Mouse (Mus musculus): ENCODE data around the gene Gm21976.

Gene Gm21976

DNA sequence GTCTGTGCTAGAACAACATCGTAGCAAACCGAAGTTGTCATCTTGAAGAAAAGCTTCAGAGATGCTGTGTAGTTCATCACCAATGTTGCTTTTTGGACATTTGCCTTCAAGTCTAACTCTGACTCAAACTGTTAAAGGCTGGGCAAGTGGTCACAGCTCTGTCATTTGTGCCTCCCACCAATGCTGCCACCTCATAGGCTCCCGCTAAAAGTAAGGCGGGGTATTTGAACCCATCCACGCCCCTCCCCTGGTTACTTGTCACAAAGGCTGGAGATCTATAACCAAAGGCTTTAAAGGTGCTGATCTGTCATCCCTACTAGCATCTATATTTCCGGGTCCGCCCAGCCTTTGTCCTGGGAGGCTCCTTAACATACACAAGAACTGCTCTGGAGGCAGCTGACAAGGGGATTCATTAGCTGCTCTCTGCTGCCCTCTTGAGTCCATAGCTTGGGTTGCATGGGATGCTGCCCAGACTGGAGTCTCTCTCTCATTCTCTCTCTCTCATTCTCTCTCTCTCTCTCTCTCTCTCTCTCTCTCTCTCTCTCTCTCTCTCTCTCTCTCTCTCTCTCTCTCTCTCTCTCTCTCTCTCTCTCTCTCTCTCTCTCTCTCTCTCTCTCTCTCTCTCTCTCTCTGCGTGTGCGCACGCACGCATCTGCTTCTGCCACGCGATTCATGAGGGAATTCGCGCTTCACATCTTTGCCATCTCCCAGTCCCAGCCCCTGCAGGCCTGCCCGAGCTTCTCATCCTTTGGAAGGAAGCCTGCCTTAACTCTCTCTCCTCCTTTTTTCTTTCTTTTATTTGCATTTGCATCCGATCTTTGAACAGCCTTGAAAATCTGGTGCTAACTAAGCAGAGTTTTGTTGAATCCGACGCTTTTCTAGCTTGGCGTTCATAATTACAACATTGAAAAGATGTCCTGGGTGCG lies 19.4 kb downstream of the Gm21976 start:
- DNase-seq, result peak; percentile 60

DNA sequence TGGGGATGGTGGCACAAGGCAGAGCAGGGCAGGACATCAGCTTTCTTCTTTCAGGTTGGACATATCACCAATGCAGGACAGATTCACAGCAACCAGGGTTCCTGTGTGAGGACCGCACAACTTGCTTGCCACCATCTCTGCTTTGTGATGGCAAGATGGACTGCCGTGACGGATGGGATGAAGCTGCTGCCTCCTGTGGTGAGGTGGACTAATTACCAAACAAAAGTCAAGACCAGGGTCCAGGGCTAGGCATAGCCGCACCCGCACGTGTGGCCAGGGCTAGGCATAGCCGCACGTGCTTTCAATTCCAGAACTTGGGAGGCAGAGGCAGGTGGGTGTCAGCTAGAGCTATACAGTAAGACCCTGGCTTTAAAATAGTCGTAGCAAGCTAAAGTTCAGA lies 25.6 kb downstream of the Gm21976 start:
- DNase-seq, result no peak

DNA sequence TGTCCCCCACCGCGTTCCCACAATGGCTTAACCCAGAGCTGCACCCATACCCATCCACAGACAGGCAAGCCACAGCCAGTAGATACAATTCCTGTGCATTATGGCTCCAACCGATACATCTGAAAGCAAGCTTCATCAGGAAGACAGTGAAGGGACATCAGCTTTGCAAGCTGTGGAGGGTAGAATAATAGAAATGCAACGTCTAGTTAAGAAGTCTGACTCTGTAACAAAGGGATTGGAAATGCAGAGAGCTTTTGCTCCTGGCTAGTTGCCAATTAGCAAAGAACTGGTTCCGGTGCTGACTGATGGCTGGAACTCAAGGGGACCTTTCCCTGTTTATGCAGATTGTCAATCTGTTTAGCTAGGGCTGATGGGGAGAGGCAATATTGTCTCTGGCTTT lies 26.7 kb downstream of the Gm21976 start:
- no peak for DNase-seq

DNA sequence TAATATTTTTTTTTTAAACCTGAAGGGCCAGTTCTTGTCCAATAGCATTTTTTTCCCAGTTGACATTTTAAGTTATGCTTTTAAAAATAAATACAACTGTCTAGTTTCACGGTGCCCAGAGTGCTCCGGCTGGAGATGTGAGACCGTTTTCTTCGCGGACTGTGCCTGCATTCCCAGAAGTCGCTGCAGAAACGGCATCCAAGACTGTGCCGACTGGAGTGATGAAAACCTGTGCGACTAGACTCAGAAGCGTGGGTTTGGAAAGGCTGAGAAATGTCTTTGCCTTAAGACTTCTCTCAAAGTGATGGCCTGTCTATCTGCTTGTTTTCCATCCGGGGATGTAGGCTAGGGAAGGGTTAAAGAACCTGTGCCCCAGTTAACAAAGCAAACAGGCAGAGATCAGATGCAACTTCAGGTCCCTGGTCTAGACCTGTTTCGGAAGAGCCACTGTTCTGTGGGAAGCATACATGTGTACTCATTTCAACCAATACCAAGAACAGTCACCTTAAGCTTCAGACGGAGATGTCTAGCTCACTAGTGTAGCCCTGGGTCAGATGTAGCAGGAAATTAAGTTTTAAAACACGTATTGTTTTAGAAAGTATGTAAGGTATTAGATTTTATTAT lies 27.3 kb downstream of the Gm21976 start:
- no peak for DNase-seq

DNA sequence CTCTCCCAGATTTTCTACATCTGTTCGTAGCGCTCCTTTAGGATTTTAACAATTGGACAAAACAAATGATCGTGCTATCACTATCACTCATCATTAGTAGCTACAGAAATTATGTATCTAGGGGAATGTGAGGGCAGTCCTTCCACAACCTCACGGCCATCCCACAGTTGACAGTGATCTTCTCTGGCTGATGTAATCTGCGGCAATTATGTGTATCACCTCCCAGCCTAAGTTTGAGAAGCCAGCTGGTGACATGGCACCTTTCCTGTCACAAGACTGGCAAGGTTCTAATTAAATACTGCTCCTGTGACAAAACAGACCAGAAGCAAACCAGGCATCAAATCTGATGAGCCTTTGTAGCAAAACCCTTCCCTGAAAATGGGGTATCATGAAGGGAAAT lies 28.3 kb downstream of the Gm21976 start:
- no peak for DNase-seq

DNA sequence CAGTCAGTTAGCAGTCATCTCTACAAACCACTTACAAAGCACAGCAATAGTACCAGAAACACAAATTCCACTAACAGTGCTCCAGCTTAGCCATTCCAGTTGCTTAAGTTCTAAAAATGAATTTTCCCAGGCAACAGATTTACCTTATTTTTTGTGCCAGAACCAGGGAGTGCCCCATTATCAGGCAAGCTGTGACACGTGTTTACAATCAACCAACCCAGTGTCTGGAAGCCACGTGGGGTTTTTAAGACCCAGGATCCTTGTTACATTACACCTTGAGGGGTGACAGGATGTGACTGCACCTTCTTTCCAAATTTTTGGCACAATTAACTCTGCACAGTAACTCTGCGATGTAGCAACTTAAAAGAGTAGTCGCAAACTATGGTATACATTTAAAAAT lies 29.0 kb downstream of the Gm21976 start:
- no peak for DNase-seq

DNA sequence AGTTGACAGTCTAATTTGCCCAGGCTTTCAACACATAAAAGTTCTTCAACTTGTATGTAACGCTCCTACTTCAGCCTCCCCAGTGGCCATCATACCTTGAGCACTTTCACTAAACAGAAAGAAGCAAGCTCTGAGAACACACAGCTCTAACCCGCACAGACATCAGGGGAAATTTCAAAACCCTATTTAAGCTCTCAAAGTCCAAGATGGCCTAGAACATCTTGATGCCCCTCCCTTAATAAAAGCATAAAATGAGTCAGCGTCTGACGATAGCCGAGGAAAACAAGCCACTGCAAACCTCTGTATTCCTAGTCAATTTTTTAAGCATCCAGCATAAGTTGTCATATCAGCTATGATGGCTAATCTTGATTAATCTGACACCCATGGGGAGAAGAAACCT lies 31.9 kb downstream of the Gm21976 start:
- no peak for DNase-seq

DNA sequence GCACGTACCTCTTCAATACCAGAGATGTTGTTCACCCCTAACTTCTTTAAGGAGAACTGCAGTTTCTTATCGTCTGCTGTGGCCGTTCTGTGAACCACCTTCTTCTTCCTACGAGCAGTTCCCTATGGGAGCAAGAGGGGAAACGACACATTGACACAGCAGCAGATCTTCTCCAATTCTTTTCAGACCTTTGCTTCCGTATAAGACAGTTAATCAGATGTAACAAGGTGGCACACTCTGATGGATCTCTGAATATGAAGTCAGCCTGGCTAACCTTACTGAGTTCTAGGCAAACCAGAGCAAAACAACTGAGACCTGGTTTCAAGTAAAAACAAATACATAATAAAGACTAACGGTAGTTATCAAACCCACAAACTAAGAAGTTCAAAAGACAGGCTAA lies 33.9 kb downstream of the Gm21976 start:
- no peak for DNase-seq

DNA sequence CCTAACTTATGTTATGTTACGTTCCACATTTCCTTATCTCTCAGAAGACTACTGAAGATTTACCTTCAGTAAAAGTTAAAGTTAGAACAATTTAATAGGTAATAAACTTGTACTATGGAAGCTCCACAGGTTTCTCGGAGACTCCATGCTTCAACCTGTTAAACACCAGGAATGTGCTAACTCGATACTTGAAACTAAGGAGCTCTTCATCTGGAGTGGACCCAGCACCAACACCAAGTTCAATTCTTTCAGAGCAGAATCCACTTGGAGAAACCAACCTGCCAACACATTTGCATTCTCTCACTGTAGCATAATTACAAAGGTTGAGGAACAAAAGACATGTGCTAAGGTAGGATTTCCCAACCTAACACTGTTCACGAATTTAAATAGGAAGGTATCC lies 35.4 kb downstream of the Gm21976 start:
- no peak for DNase-seq

DNA sequence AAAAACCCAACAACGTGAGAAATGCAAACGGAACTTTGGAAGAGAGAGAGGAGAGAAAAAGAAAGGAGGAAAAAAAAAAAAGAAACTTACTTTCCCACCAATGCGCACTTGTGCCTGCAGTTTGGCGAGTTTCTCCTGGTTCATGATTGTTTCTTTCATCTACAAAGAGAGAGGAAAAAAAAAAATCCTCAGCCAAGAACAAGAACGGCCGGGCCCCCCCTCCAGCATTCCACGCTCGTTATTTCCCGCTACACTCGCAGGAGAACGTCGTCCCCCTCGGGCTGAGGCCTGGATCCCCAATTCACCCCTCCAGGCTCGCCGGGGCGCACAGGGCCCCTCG lies 36.4 kb downstream of the Gm21976 start:
- DNase-seq, result no peak

DNA sequence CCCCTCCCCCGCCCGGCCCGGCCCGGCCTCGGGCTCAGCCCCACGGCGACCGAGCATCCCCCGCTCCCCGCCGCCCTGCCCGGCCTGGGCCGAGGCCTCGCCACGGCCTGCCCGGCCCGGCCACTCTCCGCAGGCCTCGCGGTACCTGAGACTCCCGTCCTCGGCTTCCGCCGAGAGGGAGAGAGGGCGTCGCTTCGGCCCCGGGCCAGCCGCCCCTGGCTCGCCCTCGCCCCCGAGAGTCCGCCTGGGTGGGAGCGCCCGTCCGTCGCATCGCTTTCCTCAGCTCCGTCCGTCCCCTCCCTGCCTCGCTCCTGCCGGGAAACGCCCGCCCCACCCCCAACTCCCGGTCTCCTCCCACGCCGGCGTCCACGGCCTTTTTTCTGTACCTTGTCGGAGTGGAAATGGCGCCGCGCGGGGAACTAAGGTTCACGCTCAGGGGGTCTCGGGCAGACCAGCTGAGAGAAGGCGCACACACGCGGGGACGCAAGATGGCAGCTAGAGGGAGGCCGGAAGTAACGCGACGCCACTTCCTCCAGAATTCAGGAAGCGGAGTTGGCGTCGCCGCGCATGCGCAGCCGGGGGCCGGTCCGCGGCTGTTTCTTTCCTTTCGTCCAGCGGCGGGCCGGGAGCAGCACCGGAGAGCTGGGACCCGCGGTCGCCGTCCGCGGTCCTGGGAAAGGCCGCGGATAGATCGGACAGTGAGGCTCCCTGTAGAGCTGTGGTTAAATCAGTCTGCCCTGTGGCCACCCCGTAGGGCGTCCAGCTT lies 37.0 kb downstream of the Gm21976 start, which contains the start of gene Btf3:
Btf3 (minus strand) TSS at position 527 of the 766 bp plus-strand sequence.
- DNase-seq, result peak; percentile 90

DNA sequence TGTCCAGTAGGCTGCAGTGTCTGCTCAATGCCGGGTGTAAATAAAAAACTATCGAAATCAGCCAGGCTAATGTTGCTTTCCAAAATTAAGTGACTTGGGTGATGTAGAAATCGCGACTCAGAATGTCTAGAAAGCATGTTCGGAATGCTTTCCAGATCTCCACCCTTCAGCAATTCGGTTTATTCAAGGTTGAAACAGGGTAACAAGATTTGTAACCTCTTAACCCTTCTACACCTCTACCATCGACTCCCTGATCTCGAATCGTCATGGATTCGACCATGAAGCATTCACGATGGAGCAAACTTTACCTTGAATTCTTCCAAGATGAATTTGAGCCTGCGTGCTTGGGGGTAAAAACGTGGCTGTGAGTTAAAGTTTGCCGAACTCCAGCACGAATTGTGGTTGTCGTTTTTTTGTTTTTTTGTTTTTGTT lies 37.6 kb downstream of the Gm21976 start:
- no peak for DNase-seq

DNA sequence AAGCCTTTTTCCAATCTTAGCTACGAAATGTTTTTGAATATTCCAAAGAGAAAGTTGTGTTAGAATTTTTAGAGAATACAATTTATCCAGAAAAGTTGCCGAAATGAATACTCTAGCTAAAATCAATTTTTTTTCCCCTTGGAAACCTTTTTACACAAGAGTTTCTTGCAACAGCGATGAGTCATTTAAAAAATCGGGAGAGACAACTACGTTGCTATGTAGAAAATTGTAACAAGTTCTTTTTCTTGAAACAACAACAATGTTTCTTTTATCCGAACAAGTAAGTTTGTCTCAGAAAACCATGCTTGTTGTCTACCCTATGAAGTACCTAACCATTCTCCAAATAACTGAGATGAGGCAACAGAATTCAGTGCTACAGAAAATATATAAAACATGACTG lies 38.2 kb downstream of the Gm21976 start:
- DNase-seq, result no peak

DNA sequence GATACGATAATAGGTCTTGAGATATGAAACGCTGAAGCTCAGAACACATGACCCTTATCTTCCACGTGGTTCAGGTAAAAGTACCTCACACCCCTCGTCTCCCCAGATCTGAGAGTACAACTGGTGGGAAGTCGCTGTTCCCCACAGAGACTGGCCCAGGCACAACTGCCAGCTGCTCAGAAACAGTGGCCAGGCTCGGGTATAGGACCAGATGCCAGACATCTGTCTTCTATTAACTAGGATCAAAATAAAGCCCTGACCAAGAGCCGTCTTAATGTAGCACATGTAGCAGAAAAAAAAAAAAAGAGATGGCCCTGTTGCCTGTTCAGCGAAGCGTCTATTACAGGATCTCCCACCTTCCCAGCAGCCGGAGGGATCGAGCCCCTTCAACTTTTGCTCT lies 45.3 kb downstream of the Gm21976 start:
- DNase-seq, result no peak

DNA sequence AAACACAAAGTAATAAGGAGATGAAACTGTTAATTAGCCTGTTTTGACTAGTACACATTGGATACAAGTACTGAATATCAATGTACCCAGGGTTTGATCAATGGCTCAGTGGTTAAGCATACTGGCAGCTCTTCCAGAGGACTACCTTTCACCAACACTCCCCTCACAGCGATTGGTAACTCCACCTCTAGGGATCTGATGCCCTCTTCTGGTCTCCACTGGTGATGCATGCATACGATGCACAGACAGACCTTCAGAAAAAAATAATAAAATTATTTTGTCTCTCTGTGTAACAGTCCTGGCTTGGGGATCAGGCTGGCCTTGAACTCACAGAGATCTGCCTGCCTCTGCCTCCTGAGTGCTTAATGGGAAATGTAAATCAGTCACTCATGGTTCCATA lies 52.4 kb downstream of the Gm21976 start:
- DNase-seq, result peak; percentile 41

DNA sequence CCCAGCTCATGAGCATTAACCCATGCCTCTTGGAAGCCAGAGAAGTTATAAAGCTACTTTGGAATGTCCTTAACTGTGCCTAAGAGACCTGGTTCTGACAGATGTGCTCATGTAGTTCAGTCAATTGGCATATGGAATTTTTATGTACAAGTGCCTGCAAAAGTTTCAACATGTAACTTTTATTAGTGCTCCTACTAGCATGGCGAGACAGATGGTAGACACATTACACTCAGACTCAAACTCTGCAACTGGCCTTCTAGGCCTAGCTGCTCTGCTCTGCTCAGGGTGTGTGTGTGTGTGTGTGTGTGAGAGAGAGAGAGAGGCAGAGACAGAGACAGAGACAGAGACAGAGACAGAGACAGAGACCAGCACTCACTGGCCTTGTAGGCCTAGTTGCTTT lies 56.5 kb downstream of the Gm21976 start:
- no peak for DNase-seq

DNA sequence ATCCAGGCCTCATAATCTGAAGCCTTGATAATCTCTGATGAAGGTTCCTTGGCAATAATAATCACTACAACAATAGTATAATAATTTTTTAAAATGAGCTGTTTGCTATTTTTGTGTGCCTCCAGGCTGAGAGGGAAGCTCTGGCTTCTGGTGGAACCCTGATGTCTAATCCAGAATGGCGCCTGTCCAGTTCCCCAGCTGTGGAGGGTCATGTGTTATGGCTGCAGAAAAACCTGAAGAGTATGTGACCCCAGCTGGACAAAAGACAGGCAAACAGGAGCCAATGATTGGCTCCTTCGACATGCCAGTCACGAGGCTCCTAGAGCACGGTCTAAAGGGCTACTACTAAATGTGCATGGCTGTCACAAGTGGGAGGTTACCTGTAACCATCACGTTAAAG lies 60.8 kb downstream of the Gm21976 start:
- DNase-seq, result no peak

DNA sequence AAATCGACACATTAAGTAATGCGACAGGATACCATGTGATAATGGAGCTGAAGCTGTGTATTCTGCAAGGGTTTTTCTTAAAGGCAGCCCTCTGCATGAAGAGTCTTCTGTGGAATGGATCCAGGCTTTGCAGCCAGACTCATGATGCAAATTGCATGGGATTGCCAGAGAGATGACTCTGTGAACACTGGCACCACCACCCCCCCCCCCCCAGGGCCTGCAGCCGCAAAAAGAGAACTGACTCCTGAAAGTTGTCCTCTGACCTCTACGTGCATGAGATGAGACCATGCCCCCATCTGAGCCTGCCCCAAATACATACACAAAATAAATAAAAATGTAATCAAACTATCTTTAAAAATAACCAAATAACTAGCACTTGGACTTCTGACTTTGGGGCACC lies 69.8 kb downstream of the Gm21976 start:
- no peak for DNase-seq

DNA sequence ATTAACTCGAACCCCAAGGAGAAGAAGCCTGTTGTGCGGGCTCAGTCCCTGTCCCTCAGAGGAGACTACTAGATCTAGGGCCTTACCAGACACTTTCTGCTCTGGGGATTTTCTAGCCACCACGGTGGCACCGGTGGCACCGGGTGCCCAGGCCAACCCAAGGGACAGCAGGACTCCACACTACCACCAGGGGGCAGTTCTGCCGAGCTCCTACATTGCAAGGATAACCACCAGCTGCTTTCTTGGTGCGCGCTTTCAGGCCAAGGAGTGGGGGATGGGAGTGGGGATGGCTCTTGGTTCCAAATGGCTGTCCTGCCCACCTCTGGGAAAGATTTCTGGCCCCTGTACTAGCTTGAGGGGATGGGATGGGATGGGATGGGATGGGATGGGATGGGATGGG lies 71.8 kb downstream of the Gm21976 start:
- peak; percentile 32 for DNase-seq

DNA sequence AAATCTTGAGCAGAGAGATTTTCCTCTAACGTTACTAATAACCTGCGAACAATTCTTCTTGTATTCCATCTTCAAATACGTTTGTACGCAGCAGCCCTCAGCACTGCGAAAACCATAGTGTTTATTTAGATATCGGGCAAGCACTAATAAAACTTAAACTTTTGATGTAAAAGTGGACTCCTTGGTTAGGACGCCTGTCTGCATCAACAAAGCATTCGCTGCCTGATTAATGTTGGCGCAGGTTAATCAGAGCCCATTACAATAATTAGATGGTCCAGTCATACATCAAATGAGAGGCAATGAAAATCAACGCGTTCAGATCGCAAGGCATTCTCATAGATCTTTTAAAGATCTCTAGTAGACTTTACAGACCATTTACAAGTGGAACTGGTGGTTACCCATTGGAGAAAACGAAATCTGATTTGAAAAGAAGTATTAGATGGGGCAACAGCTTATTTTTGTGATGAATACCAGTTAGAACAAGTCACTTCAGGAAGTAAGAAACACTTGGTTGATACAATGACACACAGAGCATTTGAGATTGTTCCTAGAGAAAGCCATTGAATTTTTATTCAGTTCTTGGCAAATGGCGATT lies 72.8 kb downstream of the Gm21976 start:
- no peak for DNase-seq

DNA sequence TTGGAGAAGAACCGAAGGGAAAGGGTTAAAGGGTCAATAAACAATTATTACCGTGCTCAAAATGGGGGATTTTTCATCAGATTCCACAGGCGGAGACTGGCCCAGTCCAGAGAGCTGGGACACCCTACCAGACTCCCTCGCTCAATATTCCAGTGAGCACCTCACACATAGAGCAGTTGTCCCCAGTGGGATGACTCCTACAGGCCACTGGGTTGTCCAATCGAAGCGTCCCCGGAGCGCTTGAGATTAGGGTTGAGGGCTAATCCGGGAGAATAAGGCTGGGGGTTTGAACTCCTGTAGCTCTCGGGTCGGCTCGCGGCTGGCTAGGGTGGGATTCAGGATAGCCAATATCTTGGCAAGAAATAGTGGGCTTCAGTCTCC lies 74.0 kb downstream of the Gm21976 start:
- no peak for DNase-seq

DNA sequence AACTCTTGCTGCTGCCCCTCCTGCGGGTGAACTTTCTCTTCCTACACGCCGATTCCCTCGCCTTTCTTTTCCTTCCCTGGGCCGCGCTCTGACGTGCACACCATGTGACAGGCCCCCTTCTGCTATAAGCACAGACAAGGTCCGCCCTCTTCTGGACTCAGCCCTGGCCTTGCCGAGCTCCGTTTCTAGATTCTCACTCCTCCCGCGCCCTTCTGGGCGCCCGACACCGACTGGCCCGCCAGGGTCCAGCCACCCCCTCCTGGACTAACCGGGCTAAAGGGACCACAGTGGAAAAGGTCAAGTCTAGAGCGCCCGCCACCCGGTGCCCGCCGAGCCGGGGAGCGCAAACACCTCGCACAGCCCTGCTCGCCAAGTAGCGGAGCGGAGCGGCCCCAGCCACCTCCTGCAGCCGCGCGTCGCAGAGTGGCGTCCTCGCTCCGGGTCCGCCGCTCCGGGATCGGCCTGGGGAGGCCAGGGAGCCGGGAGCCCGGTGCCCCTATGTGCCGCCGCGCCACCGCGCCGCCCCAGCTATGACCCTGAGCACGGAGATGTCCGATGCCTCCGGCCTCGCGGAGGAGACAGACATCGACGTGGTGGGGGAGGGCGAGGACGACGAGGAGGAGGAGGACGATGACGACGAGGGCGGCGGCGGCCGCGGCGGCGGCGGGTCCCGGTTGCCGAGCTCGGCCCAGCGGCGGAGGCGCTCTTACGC lies 74.6 kb downstream of the Gm21976 start, which contains the start of gene Foxd1:
Foxd1 (plus strand) TSS at position 153 of the 712 bp plus-strand sequence.
- peak; percentile 22 for DNase-seq

All from thymus, postnatal 25 days (tissue).